ENCODE assay signal across 14 mouse cellular contexts in the genomic region with DNA sequence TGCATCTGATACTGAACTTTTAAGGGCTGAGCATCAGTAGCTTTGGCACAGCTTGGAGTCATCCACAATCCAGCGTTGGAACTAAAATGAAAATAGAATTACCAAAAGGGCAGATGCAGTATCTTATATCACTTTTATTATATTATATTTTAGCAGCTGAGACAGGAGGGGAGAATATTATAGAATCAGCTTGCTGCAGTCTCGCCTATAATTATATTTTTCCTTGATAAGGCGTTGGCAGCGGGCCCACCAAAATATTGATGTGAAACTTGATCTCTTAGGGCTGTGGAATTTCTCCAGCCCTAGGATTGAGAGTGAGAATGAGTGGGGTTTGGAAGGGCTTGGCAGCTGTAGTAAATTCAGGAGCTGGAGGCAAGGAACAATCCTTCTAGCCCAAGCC.
A peak's percentile ranks its signal among the peaks of the same experiment; 100 is the strongest.
DNase-seq lines count a peak whose midpoint lies in the region; ATAC-seq lines count a peak whose summit lies in the region.
"Had no signal": no experiment of that assay in that cellular context is flagged by ENCODE, and none has a peak within 500 bp of the region (broad histone marks: within the 10 kb centered on the region; RNA-seq: fewer than 3 reads in every experiment).

No protein-coding gene starts in this region.

- intact Hi-C loops in gastrocnemius, postnatal 14 days (cut with DNase I; ENCODE audit: low total_unique reads), result no loop called here

- 0 out of 2 replicates have a peak, but pooled peaks cover 2% of the 10 kb centered on the region for H3K4me1 ChIP-seq in embryonic facial prominence, embryonic 13.5 days
- H3K4me1 ChIP-seq in intestine, embryonic 15.5 days (replicated peaks), result no peaks in the 10 kb centered on the region
- H3K4me1 ChIP-seq: liver, embryonic 13.5 days had no signal

- peak overlapping the region; percentile 44 for H3K27ac ChIP-seq in embryonic facial prominence, embryonic 13.5 days
- no peak overlapping the region for H3K27ac ChIP-seq in intestine, embryonic 15.5 days
- H3K27ac ChIP-seq: liver, embryonic 13.5 days had no signal

- no peaks in the 10 kb centered on the region for H3K9me3 ChIP-seq in embryonic facial prominence, embryonic 13.5 days
- H3K9me3 ChIP-seq in intestine, embryonic 15.5 days, result no peaks in the 10 kb centered on the region
- H3K9me3 ChIP-seq: liver, embryonic 13.5 days had no signal

- no peaks in the 10 kb centered on the region for H3K27me3 ChIP-seq in embryonic facial prominence, embryonic 13.5 days
- no peaks in the 10 kb centered on the region for H3K27me3 ChIP-seq in intestine, embryonic 15.5 days (replicated peaks)
- H3K27me3 ChIP-seq: liver, embryonic 13.5 days had no signal

- no peaks in the 10 kb centered on the region for H3K36me3 ChIP-seq in embryonic facial prominence, embryonic 13.5 days
- H3K36me3 ChIP-seq in intestine, embryonic 15.5 days, result no peaks in the 10 kb centered on the region
- H3K36me3 ChIP-seq: liver, embryonic 13.5 days had no signal

- ATAC-seq in embryonic facial prominence, embryonic 13.5 days (ENCODE audit: insufficient number of reproducible peaks, insufficient read depth, low FRiP score, low TSS enrichment, low read depth), result no peak
- ATAC-seq in intestine, embryonic 15.5 days, result no peak

- 43% methylated on average over 4 of the region's 4 CpGs for WGBS in embryonic facial prominence, embryonic 13.5 days
- WGBS in intestine, embryonic 15.5 days, result 51% methylated on average over 4 of the region's 4 CpGs

- H3K4me2 ChIP-seq in embryonic facial prominence, embryonic 13.5 days, result no peak overlapping the region
- no peak overlapping the region for H3K4me2 ChIP-seq in intestine, embryonic 15.5 days (replicated peaks)
- H3K4me2 ChIP-seq: liver, embryonic 13.5 days had no signal

- no peak overlapping the region for H3K4me3 ChIP-seq in embryonic facial prominence, embryonic 13.5 days
- no peak overlapping the region for H3K4me3 ChIP-seq in intestine, embryonic 15.5 days (replicated peaks)
- H3K4me3 ChIP-seq: liver, embryonic 13.5 days had no signal

- no peak overlapping the region for H3K9ac ChIP-seq in embryonic facial prominence, embryonic 13.5 days
- no peak overlapping the region for H3K9ac ChIP-seq in intestine, embryonic 15.5 days
- H3K9ac ChIP-seq: liver, embryonic 13.5 days had no signal

- DNase-seq in gastrocnemius, postnatal 14 days, result peak; percentile 8
- no peak for DNase-seq in gastrocnemius, adult 18-20 months (ENCODE audit: low spot score)
- DNase-seq in kidney, adult 8-10 months, result peak; percentile 12 to 24
- peak; percentile 88 to 91 for DNase-seq in kidney, postnatal 4 days
- no peak for DNase-seq in testis, postnatal 14 days (ENCODE audit: low spot score)
- no peak for DNase-seq in frontal cortex, postnatal 36 days (ENCODE audit: low spot score in 2 of 2)
- DNase-seq: cerebellum, adult 18-20 months; heart, postnatal 14 days; layer of hippocampus, adult 9-11 months; liver, embryonic 13.5 days; right cerebral cortex, postnatal 14 days; thymus, postnatal 14 days had no signal

Comparison
In these comparisons a context has a peak if more than half of its experiments do, and no peak if none do; other contexts are left out.
1. DNase-seq: peak in gastrocnemius, postnatal 14 days (single experiment), kidney, adult 8-10 months (2 of 2) and kidney, postnatal 4 days (2 of 2); none in gastrocnemius, adult 18-20 months (single experiment), testis, postnatal 14 days (single experiment) and frontal cortex, postnatal 36 days (0 of 2).